Mouse (Mus musculus): Measurements from ENCODE around the gene Klb.
"Not testable (repeated sequence)": the region's sequence is repeated elsewhere in the genome, so short reads cannot be mapped to it uniquely, and the experiment has no call there.

Gene Klb

DNA sequence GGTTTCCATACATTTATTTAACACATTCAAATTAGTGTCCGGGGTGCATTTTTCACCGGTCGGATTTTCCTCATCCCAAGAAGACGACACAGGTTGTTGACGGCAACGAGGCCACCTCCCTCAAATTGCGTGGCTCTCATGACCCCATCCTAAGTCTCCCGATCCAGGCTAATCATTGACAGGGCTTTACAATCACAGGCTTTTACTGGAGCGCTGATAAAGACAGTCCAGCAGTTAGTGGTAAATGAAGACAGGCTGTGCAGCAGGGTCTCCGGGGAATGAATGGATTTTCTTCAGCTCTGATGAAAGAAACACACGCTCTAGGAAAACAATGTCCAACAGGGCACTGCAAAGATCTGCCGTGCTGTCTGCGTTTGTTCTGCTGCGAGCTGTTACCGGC is at the start of gene Klb:
TSS of gene Klb (plus strand) at position 147 of the 400 bp plus-strand sequence.
- no peak for DNase-seq (ENCODE audit: low spot score in 2 of 2)

DNA sequence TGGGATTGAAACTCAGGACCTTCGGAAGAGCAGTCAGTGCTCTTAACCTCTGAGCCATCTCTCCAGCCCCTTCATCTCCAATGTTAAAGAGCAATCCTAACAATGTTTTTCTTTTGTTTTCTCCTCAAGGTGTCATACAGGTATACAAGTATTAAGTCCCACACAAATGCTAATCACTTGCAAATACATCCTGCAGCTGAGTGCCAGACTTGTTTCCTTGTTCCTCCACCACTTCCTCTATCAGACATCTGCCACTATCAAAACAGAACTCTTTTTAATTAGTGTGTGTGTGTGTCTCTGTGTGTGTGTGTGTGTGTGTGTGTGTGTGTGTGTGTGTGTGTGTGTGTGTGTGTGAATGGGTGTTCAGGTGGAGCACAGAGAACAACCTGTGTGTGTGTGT is 48.5 kb upstream of the Klb start:
- not testable (repeated sequence) for DNase-seq (ENCODE audit: low spot score in 2 of 2)

DNA sequence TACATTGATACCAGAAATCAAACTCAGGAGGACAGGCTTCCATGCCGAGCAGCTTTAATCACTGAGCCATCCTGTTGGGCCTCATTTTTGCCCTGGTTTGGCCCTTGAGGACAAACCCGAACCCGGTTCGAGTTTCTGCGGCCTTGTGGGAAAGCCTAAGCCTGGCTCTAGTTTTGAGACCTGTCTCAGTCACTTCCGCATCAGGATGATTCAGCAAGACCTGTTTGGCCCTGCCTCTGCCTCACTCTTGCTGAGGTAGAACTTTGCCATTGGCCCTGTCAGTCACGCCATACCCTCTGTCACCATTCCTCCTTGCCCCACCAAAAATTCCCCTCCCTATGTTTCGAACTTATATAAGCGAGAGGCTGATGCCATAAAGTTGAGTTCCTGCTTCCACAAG is 48.0 kb upstream of the Klb start:
- no peak for DNase-seq (ENCODE audit: low spot score in 2 of 2)

DNA sequence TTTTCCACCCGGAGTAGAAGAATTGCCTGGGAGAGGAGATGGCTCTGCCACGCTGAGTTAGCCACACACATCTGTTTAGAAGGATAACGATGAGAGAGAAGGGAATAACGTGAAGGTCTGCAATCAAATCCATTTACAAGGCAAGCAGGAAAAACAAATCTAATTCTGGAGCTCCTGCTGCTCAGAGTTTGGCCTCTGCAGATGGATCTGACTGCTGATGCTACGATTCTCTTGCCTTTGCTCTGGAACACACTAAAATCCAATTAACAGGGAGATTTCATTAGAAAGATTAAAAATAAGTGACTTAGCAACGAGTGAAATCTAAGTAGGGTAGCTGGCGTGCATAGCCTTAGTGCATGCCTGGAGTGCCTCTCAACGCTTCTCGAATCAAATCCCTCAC is 42.6 kb upstream of the Klb start:
- no peak for DNase-seq (ENCODE audit: low spot score in 2 of 2)

DNA sequence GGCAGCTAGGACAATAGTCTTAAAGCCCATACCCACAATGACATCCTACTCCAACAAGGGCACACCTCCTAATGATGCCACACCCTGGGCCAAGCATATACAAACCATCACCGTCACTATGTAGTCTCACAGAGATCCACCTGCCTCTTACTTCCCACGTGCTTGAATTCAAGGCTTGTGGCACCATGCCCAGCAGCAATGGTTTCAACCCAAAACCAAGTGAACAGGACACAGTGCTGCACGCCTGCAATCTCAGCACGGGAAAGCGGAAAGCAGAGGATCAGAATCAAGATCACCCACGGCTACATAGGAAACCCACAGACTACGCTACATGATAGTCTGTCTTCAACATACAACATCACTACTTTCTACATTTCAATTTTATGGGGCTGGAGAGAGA is 39.9 kb upstream of the Klb start:
- DNase-seq (ENCODE audit: low spot score in 2 of 2): no peak

DNA sequence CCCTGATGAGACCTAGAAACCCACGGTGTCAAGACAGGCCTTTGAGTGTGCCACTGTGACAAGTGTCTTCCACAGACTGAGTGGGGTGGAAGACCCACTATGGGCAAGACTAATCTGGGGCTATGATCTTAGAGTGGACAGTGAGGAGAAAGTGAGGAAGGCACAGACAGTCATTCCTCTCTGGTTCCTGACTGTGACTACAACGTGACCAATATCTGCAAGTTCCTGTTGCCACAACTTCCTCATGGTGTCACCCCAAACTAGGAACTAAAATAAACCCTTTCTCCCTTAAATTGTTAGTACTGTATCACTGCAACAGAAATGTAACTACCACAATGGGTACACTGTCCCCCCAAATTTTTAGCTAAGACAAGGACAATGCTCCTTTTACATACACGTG is 39.2 kb upstream of the Klb start:
- no peak for DNase-seq (ENCODE audit: low spot score in 2 of 2)

DNA sequence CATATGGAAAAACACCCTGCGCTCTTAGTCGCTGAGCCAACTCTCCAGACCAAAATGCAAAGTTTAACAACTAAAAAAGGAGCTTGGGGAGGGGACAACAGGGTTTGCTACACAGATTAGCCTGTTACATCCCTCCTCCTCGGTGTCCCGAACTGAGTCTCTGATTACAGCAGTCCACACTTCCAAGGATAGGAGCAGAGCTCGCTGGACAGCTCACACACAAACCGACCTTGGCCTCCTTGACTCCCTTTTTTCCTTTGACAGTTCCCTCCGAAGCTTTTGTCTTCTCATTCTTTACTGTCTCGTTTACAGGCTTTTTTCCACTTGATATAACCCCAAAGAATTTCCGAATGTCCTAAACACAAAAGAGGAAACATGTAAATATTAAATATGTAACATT is 28.9 kb upstream of the Klb start:
- DNase-seq (ENCODE audit: low spot score in 2 of 2): no peak

DNA sequence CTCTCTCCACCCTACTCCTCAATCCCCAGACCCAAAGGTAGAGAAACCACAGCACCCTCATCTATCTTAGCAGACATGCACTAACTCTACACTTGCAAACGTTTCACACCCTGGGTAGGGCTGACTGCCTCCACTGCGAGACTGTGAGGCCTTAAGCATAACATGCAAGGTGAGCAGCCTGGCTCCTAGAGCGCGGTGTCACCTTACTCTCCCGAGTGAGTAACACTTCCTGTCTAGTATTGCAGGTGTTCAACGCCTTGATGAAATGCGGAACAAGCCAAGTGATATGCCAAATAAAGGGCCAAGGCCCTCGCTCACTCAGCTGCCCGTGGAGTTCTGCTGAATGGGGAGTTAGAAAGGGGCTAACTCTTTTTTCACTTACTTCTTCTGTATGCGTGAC is 25.9 kb upstream of the Klb start:
- peak in 1 of 2 experiments; percentile 42 for DNase-seq (ENCODE audit: low spot score in 2 of 2)

DNA sequence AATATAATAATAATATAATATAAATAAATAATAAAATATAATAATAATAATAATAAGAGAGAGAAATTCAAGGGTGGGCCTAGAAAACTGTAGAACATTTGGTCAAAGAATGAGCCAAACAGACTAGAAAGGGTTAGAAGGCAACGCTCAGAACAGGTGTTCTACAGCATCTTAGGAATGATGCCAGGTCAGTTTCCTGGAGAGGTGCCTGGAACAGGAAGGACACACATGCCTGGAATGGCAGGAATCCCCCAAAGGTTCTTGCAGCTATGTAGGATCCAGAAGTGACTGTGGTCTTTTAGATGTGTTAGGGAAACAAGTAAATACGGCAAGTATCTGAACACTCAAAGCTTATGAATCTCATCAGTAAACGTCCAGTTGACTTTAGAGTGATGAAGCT is 23.8 kb upstream of the Klb start:
- DNase-seq (ENCODE audit: low spot score in 2 of 2): no peak

DNA sequence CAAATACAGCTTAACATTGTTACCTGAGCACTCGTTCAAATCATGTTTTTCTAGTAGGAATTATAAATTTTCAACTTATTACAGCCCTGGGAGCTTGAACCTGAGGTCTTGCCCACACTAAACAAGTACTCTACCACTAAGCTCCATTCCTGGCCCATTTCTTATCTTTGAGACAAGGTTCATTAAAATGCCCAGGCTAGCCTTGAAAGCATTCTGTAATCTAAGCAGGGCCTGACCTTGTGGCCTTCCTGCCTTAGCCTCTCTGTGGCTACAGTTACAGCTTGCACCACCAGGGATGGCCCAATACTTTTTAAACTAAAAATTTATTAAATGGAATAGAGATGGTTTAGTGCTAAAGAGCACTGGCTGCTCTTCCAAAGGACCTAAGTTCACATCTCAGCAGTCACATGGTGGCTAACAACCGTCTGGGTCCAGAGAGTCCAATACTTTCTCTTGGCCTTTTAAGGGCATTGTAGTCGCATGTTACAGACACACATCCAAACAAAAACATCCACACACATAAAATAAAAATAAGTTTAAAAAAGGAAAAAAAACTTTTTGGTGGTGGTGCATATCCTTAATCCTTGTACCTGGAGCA is 23.3 kb upstream of the Klb start:
- no peak for DNase-seq (ENCODE audit: low spot score in 2 of 2)

DNA sequence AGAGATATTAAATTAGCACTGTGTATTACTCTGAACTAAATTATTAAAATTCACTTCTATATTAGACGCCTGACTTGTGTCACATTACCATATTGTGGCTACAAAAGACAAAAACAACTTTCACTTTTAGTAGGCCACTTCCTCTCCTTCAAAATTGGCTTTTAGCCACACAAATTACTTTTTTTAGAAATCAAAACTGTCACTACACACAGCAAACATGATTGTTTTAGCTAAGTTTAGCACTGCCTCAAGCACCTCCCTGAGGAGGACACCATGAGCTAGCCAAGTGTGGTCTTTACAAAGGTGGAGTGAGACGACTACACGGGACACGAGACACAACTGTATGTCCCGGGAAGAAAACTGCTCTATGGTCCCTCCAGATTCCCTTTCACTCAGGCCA is 21.9 kb upstream of the Klb start:
- DNase-seq (ENCODE audit: low spot score in 2 of 2): peak in 1 of 2 experiments; percentile 35

DNA sequence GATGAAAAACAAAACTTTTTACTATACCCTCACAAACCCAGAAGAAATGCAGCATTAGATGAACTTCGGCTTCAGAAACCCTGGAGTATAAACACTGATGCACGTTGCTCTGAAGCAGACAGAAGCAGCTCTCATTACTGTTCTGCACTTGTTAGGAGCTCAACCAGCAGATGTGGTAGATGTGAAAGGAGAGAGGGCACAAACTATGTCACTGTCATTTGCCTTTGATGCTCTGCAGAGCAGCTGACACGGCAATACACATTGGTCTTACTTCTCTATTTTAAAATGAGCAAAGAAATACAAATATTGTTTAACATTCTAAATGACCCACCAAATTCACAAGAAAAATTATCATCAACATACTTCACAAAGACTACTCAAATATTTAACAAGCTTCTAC is 18.1 kb upstream of the Klb start:
- DNase-seq (ENCODE audit: low spot score in 2 of 2): no peak

DNA sequence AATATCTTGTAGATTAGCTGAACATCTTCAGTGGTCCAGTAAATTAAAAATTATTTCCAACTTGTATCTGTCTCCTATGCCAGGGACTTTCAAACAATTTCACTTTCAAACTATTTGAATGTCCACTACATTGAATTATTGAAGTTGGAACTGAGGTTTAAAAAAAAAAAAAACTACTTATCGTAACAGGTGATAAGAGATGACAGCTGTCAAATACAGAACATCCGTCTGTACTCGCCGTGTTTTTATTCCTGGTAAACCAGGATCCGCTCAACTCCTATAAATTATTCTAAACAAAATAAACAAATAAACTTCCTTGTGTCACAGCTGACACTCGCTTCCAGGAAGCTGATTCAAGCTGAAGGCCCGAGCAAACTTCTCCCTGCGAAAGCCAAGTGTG is 13.3 kb upstream of the Klb start:
- DNase-seq (ENCODE audit: low spot score in 2 of 2): no peak

DNA sequence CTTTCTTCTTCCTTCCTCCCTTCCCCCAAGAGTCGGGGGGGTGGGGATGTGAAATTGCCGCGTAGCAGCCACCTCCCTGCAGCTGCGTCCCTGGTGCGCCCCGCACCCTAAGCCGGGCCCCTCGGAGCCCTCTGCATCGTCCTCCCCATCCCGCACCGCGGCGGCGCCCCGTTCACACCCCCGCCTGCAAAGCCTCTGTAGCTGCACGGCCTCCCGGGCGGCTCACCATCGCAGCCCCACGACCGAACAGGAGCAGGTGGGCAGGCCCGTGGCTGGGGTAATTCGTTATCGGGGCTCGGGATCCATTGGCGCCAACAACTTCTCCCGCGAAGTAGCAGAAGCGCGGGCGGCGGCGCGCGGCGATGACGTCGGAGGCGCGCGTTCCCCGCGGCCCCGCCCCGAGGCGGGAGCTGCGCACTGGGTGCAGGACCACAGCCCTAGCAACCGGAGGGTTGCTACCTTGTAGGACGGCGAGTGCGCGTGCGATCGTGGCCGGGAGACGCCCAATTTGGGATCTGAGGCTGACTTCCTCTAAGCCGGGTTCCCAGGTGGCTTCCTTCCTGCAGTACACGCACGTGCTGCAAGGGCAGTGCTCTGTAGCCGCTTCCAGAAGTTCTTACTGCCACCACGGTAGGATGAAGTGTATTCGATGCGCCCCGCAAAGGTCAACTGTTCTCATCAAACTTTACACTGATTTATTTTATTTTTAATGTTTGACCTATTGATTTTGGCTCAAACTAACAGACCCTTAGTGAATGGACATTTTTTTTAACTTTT is 12.6 kb upstream of the Klb start, which contains the start of gene Rfc1:
TSS of gene Rfc1 (minus strand) at position 373 of the 777 bp plus-strand sequence.
- DNase-seq (ENCODE audit: low spot score in 2 of 2): peak; percentile 82 to 90

DNA sequence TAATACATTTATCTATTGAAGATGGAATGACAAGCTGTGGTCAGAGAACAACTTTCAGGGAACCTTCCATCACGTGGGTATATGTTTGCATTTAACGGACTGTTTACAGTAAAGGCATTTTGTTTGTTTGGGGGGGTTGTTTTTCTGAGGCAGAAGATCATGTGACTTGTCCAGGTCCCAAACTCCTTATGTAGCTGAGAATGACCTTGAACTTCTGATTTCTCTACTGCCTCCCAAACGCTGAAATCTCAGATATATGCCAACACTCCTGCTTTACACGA is 12.1 kb upstream of the Klb start:
- no peak for DNase-seq (ENCODE audit: low spot score in 2 of 2)

DNA sequence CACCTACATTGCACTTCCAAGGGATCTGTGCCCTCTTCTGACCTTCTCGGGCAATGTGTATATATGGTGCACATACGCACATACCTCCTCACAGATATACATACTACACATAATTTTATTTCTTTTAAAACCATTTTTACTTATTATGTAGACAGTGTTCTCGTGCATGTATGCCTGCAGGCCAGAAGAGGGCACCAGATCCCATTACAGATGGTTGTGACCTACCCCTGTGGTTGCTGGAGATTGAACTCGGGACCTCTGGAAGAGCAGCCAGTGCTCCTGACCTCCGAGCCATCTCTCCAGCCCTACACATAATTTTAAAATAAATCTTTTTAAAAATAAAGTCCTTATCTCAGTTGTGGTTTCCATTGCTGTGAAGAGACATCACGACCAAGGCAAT is 9.7 kb upstream of the Klb start:
- DNase-seq (ENCODE audit: low spot score in 2 of 2): peak in 1 of 2 experiments; percentile 25

DNA sequence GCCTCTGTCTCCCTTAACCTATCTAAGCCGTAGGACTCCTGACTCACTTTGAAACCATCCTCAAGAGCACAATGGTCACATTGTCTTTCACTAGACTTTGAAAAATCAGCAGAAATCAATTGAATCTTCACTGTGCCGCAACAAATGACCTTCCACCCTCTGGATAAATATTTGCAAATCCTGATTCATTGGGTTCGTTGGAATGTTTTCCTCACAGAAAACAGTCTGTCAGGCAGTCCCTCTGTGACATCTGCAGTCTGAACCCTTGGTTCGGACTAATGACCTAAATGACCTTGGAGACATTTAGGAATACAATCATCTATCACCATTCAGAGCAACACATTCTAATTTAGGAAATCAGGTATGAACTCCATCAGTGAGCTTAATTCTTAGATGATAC is 7.9 kb upstream of the Klb start:
- DNase-seq (ENCODE audit: low spot score in 2 of 2): no peak

DNA sequence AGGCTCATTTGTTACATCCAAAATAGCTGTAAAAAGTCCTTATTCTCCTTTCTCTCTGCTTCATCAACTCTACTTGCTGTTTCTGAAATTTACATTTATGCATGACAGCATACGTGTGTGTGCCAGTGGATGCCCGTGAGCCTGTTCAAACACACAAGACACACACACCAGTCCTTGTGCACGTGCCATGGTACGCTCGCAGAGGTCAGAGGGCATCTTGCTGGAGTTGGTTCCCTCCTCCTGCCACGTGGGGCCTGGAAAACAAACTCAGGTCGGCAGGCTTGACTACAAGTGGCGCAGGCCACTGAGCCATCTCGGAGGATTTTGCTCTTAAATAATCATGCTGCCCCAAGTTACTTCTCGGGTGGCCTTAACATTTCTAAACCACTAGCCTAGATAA is 2.4 kb downstream of the Klb start:
- DNase-seq (ENCODE audit: low spot score in 2 of 2): no peak

DNA sequence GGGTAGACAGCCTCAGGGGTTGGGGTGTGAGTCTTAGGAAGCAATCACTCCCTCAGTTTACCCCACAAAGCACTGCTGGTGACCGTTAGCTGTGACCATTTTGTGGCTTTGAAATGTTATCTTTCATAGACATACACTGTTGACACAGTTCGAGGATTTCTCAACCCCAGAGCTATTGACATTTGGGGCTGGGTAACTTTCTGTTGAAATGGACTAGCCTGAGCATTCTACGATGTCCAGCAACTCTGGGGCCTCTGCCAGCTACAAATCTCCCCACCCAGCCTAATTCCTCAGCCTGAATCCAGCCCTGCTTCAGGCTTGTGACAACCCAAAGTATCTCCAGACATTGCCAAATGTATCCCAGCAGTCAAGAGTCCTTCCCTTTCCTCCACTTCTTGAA is 6.0 kb downstream of the Klb start:
- DNase-seq (ENCODE audit: low spot score in 2 of 2): no peak

DNA sequence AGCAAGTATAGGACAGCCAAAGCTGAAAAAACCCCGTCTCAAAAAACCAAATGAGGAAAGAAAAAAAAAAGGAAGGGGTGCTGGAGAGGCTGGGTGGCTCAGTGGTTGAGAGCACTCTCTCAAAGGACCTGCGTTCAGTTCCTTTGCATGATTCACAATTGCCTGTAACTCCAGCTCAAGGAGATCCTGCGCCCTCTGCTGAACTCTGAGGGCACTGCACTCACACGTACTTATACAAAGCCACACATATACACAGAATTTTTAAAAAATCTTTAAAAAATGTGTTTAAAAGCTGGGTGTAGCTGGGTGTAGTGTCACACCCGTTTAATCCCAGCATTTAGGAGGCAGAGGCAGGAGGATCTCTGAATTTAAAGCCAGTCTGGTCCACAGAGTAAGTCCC is 6.9 kb downstream of the Klb start:
- DNase-seq (ENCODE audit: low spot score in 2 of 2): peak in 1 of 2 experiments; percentile 22

DNA sequence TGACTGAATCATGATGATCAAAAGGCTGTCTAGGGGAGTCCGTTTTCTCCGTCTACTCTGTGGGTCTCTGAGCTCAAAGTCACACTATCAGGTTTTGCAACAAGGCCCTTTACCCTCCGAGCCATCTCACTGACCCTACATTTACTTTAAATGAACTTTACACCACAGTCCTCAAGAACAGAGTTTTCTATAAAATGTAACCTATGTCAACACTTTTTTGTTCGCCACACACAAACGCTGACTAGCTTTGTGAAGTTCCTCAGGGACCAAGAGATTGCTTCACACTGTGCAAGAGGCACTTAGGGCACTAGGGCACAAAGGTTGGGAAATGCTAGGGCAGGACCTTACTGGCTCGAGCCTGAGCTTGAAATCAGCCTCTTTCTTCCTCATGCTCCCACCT is 8.7 kb downstream of the Klb start:
- DNase-seq (ENCODE audit: low spot score in 2 of 2): no peak

DNA sequence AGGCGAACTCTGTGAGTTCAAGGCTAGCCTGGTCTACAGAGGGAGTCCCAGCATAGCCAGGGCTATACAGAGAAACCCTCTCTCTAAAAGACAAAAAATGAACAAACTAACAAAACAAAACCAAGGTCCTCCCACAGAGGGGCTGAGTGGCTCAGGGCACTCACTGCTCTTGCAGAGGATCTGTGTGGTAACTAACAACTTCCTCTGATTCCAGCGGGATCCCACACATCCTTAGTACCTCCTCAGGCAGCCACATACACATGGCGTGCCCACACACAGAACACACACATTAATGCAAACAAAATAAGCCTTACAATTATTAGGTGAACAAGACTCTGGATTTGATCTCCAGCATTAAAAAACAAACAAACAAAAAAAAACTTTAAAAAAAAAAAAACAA is 9.7 kb downstream of the Klb start:
- no peak for DNase-seq (ENCODE audit: low spot score in 2 of 2)

DNA sequence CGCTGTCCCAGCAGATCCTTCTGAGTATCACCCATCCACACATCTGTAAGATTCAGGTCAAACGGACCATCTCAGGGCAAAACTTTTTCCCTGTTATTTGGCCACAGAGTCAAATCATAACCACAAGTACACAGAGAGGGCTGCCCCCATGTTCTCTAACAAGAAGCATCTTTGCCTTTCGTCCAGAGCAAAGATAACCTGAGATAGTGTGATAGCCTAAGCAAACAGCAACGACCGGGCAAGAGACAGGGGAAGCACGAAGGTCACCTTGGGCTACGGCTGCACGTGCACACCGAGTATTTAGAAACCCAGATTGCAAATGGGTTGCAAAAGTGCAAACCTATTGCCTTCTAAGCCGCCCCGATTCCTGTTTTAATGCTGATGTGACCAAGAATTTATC is 19.7 kb downstream of the Klb start:
- no peak for DNase-seq (ENCODE audit: low spot score in 2 of 2)

DNA sequence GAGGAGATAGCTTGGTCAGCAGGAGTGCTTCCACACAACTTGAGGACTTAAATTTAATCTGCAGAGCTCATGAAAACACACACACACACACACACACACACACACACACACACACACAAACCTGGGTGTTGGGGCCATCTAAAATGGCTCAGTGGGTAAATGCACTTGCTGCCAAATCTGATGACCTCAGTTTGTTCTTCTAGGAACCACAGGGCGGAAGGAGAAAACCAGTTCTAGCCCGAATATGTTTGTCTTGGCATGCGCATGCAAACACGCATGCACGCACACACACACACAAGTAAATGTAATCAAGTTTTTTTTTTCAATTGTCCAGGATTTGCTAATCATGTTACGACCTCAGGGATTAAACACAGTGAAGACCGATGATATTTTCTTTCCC is 23.4 kb downstream of the Klb start:
- no peak for DNase-seq (ENCODE audit: low spot score in 2 of 2)
